Mouse (Mus musculus): ENCODE results near the gene Alg9.

GRCm38 (mm10) chr9:50864877-50865276 is 90.1 kb downstream of the Alg9 start:
- TF ChIP-seq EP300 (optimal IDR thresholded peaks at IDR 0.05) (no peak), CTCF (IDR thresholded peaks at IDR 0.05; ENCODE audit: low read depth) (no peak)
